Mouse (Mus musculus) cerebellum, adult 2 months (tissue): ENCODE results near the gene Rad51c. TPM values are rescaled to one million over a fixed set of nuclear protein-coding genes. Genes with fewer than 3 reads are reported as not detected.
"Not testable (repeated sequence)": the region's sequence is repeated elsewhere in the genome, so short reads cannot be mapped to it uniquely, and the experiment has no call there.

Experiments
- DNase-seq, 2 experiments: peaks; one replicate each; pipeline ENCODE4 v3.0.0; 2021
- H3K27ac ChIP-seq: fragments of 200-500 bp; 2 replicates; pipeline ENCODE4 v1.5.1; 2012; ENCODE audit warnings: low read length, control low read depth, inconsistent platforms; ENCODE audit not compliant: insufficient read depth
- H3K27me3 ChIP-seq: fragments of 200-500 bp; 2 replicates; pipeline ENCODE4 v1.6.1; 2012; ENCODE audit warnings: inconsistent platforms, mild to moderate bottlenecking, low read length, moderate library complexity; ENCODE audit not compliant: control insufficient read depth, insufficient read depth
- H3K4me1 ChIP-seq: fragments of 200-500 bp; 2 replicates; pipeline ENCODE4 v1.6.1; 2011; ENCODE audit warnings: low read length; ENCODE audit not compliant: control insufficient read depth, insufficient read depth
- H3K4me3 ChIP-seq: fragments of 200-500 bp; replicated peaks from 2 replicates; pipeline ENCODE3; 2011; ENCODE audit warnings: mild to moderate bottlenecking, low read depth, low read length, control low read depth; ENCODE audit not compliant: insufficient read depth
- CTCF ChIP-seq: fragments of 200-500 bp; IDR thresholded peaks from 2 replicates; pipeline ENCODE4 v1.5.1; 2011; ENCODE audit warnings: low read depth, mild to moderate bottlenecking, control low read depth, low read length, moderate library complexity, borderline replicate concordance; ENCODE audit not compliant: insufficient read depth
- POLR2A ChIP-seq: fragments of 200-500 bp; IDR thresholded peaks from 2 replicates; pipeline ENCODE4 v1.6.1; 2011; ENCODE audit warnings: low read length, control low read depth, borderline replicate concordance; ENCODE audit not compliant: insufficient read depth
- WGBS: fragments of 180-500 bp; shearing (Covaris S2); methylation state at CpG from one replicate; pipeline ENCODE4 v1.1.7; 2018; 5-methylcytosine and 5-hydroxymethylcytosine counted together
- polyA plus RNA-seq: library from polyadenylated mRNA; depleted of rRNA; stranded (reverse); fragments of >200 nt; gene quantifications from 2 replicates; pipeline ENCODE4 v1.2.3, GENCODE M21; 2012

Gene Rad51c
- polyA plus RNA-seq, 1 experiment = 4.5 TPM

GRCm38 (mm10) chr11:87436326-87437232 lies 31.8 kb upstream of the Rad51c start:
- no peaks in the 10 kb centered on the region for H3K4me1 ChIP-seq
- no peak overlapping the region for H3K4me3 ChIP-seq
- no peak for DNase-seq
- no peak for TF ChIP-seq CTCF
- no peak for TF ChIP-seq POLR2A
- 82% methylated on average over 5 of the region's 5 CpGs for WGBS
- no peak overlapping the region for H3K27ac ChIP-seq
- H3K27me3 ChIP-seq = no peaks in the 10 kb centered on the region

- not testable (repeated sequence) for H3K4me3 ChIP-seq, H3K27ac ChIP-seq, H3K4me1 ChIP-seq, H3K27me3 ChIP-seq, DNase-seq
- WGBS = 94% methylated on average over 2 of the region's 2 CpGs
These were observed 30.4 kb upstream of the Rad51c start for GRCm38 (mm10) chr11:87435107-87435506.

GRCm38 (mm10) chr11:87432933-87433669 lies 28.3 kb upstream of the Rad51c start:
- H3K4me3 ChIP-seq = no peak overlapping the region
- H3K27ac ChIP-seq = no peak overlapping the region
- no peak for TF ChIP-seq CTCF
- no peak for TF ChIP-seq POLR2A
- WGBS = 58% methylated on average over 6 of the region's 6 CpGs
- no peaks in the 10 kb centered on the region for H3K4me1 ChIP-seq
- DNase-seq = no peak
- no peaks in the 10 kb centered on the region for H3K27me3 ChIP-seq

GRCm38 (mm10) chr11:87432447-87432846 lies 27.7 kb upstream of the Rad51c start:
- no peak for DNase-seq
- H3K27me3 ChIP-seq = no peaks in the 10 kb centered on the region
- no peak for TF ChIP-seq POLR2A
- TF ChIP-seq CTCF = no peak
- no peak overlapping the region for H3K4me3 ChIP-seq
- H3K4me1 ChIP-seq = no peaks in the 10 kb centered on the region
- H3K27ac ChIP-seq = no peak overlapping the region
- 84% methylated on average over 1 of the region's 1 CpGs for WGBS

GRCm38 (mm10) chr11:87431813-87432212 lies 27.1 kb upstream of the Rad51c start:
- H3K27me3 ChIP-seq, H3K27ac ChIP-seq, DNase-seq, H3K4me3 ChIP-seq, H3K4me1 ChIP-seq: not testable (repeated sequence)
- WGBS = 93% methylated on average over 8 of the region's 8 CpGs

GRCm38 (mm10) chr11:87430374-87430773 lies 25.6 kb upstream of the Rad51c start:
- TF ChIP-seq POLR2A = no peak
- H3K4me3 ChIP-seq = no peak overlapping the region
- no peak for DNase-seq
- H3K27ac ChIP-seq = no peak overlapping the region
- H3K27me3 ChIP-seq = no peaks in the 10 kb centered on the region
- H3K4me1 ChIP-seq = no peaks in the 10 kb centered on the region
- WGBS = 88% methylated on average over 2 of the region's 2 CpGs

- H3K4me1 ChIP-seq = no peaks in the 10 kb centered on the region
- H3K27ac ChIP-seq = no peak overlapping the region
- DNase-seq = no peak
- no peaks in the 10 kb centered on the region for H3K27me3 ChIP-seq
- 85% methylated on average over 4 of the region's 4 CpGs for WGBS
- no peak overlapping the region for H3K4me3 ChIP-seq
- TF ChIP-seq POLR2A (no peak), CTCF (no peak)
These were observed 24.6 kb upstream of the Rad51c start for GRCm38 (mm10) chr11:87429363-87429762.

GRCm38 (mm10) chr11:87428051-87428673 lies 23.4 kb upstream of the Rad51c start:
- H3K27ac ChIP-seq = no peak overlapping the region
- TF ChIP-seq POLR2A (no peak), CTCF (no peak)
- H3K4me1 ChIP-seq = no peaks in the 10 kb centered on the region
- no peak overlapping the region for H3K4me3 ChIP-seq
- no peak for DNase-seq
- H3K27me3 ChIP-seq = no peaks in the 10 kb centered on the region
- WGBS = 68% methylated on average over 2 of the region's 2 CpGs
